Mouse (Mus musculus): Measurements from ENCODE around the gene Gm38431. TPM values are rescaled to one million over a fixed set of nuclear protein-coding genes. Genes with fewer than 3 reads are reported as not detected.

Gm38431 gene
- polyA plus RNA-seq, 1 experiment from 2014 or later = 0.61 TPM

- WGBS (ENCODE audit: insufficient replicate concordance) = 75% methylated on average over 6 of the region's 6 CpGs
- H3K4me1 ChIP-seq (ENCODE audit: insufficient read depth) = no peaks in the 10 kb centered on the region
- no peak overlapping the region for H3K4me3 ChIP-seq (ENCODE audit: low read depth, low read length)
- H3K4me2 ChIP-seq (ENCODE audit: low read depth, low read length) = no peak overlapping the region
- H3K27ac ChIP-seq (ENCODE audit: low read depth) = no peak overlapping the region
- DNase-seq (no peak), ATAC-seq (no peak)
- TF ChIP-seq EP300 (IDR thresholded peaks at IDR 0.05; ENCODE audit: low read depth) (no peak), CTCF (IDR thresholded peaks at IDR 0.05; ENCODE audit: low read depth) (no peak)
- H3K36me3 ChIP-seq (replicated peaks; ENCODE audit: insufficient read depth, low read length) = 0 out of 2 replicates have a peak, but pooled peaks cover 8% of the 10 kb centered on the region
- H3K9ac ChIP-seq (replicated peaks) = no peak overlapping the region
- no peaks in the 10 kb centered on the region for H3K27me3 ChIP-seq (ENCODE audit: insufficient read depth, low read length)
- H3K9me3 ChIP-seq (ENCODE audit: low read length) = no peaks in the 10 kb centered on the region
Measured at GRCm38 (mm10) chr9:21113751-21114150, 22.0 kb upstream of the Gm38431 start.

- TF ChIP-seq EP300 (IDR thresholded peaks at IDR 0.05; ENCODE audit: low read depth) (no peak), CTCF (IDR thresholded peaks at IDR 0.05; ENCODE audit: low read depth) (no peak)
- 67% methylated on average over 23 of the region's 23 CpGs for WGBS (ENCODE audit: insufficient replicate concordance)
- Histone ChIP-seq H3K27ac (ENCODE audit: low read depth) (no peak overlapping the region), H3K4me2 (ENCODE audit: low read depth, low read length) (no peak overlapping the region), H3K27me3 (ENCODE audit: insufficient read depth, low read length) (no peaks in the 10 kb centered on the region), H3K9me3 (ENCODE audit: low read length) (no peaks in the 10 kb centered on the region), H3K4me3 (ENCODE audit: low read depth, low read length) (no peak overlapping the region), H3K9ac (replicated peaks) (no peak overlapping the region), H3K4me1 (ENCODE audit: insufficient read depth) (peaks cover 2% of the 10 kb centered on the region; the same call in 1 of the 2 replicates), H3K36me3 (replicated peaks; ENCODE audit: insufficient read depth, low read length) (peaks cover 20% of the 10 kb centered on the region; the same call in 1 of the 2 replicates)
- DNase-seq (no peak), ATAC-seq (no peak)
Measured at GRCm38 (mm10) chr9:21107607-21108237, 15.9 kb upstream of the Gm38431 start.

- H3K4me3 ChIP-seq (ENCODE audit: low read depth, low read length) = no peak overlapping the region
- no peak overlapping the region for H3K9ac ChIP-seq (replicated peaks)
- peak overlapping the region; percentile 17 for H3K27ac ChIP-seq (ENCODE audit: low read depth)
- WGBS (ENCODE audit: insufficient replicate concordance) = 46% methylated on average over 5 of the region's 5 CpGs
- no peaks in the 10 kb centered on the region for H3K27me3 ChIP-seq (ENCODE audit: insufficient read depth, low read length)
- peaks cover 2% of the 10 kb centered on the region; the same call in 1 of the 2 replicates for H3K4me1 ChIP-seq (ENCODE audit: insufficient read depth)
- DNase-seq = no peak
- peaks cover 20% of the 10 kb centered on the region; the same call in 1 of the 2 replicates for H3K36me3 ChIP-seq (replicated peaks; ENCODE audit: insufficient read depth, low read length)
- peak; percentile 83 for ATAC-seq
- H3K4me2 ChIP-seq (ENCODE audit: low read depth, low read length) = 0 out of 2 replicates have a peak overlapping the region, but pooled peaks have one; percentile 8
- peak; percentile 64 for TF ChIP-seq EP300 (IDR thresholded peaks at IDR 0.05; ENCODE audit: low read depth)
- TF ChIP-seq CTCF (IDR thresholded peaks at IDR 0.05; ENCODE audit: low read depth) = no peak
- no peaks in the 10 kb centered on the region for H3K9me3 ChIP-seq (ENCODE audit: low read length)
Measured at GRCm38 (mm10) chr9:21105760-21106564, 14.2 kb upstream of the Gm38431 start.

- no peaks in the 10 kb centered on the region for H3K27me3 ChIP-seq (ENCODE audit: insufficient read depth, low read length)
- DNase-seq (no peak), ATAC-seq (no peak)
- no peak overlapping the region for H3K27ac ChIP-seq (ENCODE audit: low read depth)
- peaks cover 16% of the 10 kb centered on the region; the same call in 1 of the 2 replicates for H3K36me3 ChIP-seq (replicated peaks; ENCODE audit: insufficient read depth, low read length)
- no peak overlapping the region for H3K4me2 ChIP-seq (ENCODE audit: low read depth, low read length)
- no peaks in the 10 kb centered on the region for H3K9me3 ChIP-seq (ENCODE audit: low read length)
- TF ChIP-seq CTCF (IDR thresholded peaks at IDR 0.05; ENCODE audit: low read depth) (no peak), EP300 (IDR thresholded peaks at IDR 0.05; ENCODE audit: low read depth) (no peak)
- 88% methylated on average over 6 of the region's 6 CpGs for WGBS (ENCODE audit: insufficient replicate concordance)
- no peak overlapping the region for H3K9ac ChIP-seq (replicated peaks)
- H3K4me3 ChIP-seq (ENCODE audit: low read depth, low read length) = no peak overlapping the region
- H3K4me1 ChIP-seq (ENCODE audit: insufficient read depth) = peaks cover 8% of the 10 kb centered on the region; the same call in 1 of the 2 replicates
Measured at GRCm38 (mm10) chr9:21104814-21105213, 13.0 kb upstream of the Gm38431 start.

- Histone ChIP-seq H3K4me3 (ENCODE audit: low read depth, low read length) (no peak overlapping the region), H3K9ac (replicated peaks) (no peak overlapping the region), H3K27me3 (ENCODE audit: insufficient read depth, low read length) (no peaks in the 10 kb centered on the region), H3K4me1 (ENCODE audit: insufficient read depth) (peaks cover 8% of the 10 kb centered on the region; the same call in 1 of the 2 replicates), H3K4me2 (ENCODE audit: low read depth, low read length) (no peak overlapping the region), H3K36me3 (replicated peaks; ENCODE audit: insufficient read depth, low read length) (0 out of 2 replicates have a peak, but pooled peaks cover 5% of the 10 kb centered on the region), H3K27ac (ENCODE audit: low read depth) (no peak overlapping the region), H3K9me3 (ENCODE audit: low read length) (no peaks in the 10 kb centered on the region)
- no peak for TF ChIP-seq CTCF (IDR thresholded peaks at IDR 0.05; ENCODE audit: low read depth)
- no peak for TF ChIP-seq EP300 (IDR thresholded peaks at IDR 0.05; ENCODE audit: low read depth)
- no peak for ATAC-seq
- DNase-seq = no peak
- WGBS (ENCODE audit: insufficient replicate concordance) = 78% methylated on average over 2 of the region's 2 CpGs
Measured at GRCm38 (mm10) chr9:21102076-21102475, 10.3 kb upstream of the Gm38431 start.

Data from liver, postnatal 0 days (tissue).